Mouse (Mus musculus) spleen, postnatal 36 days (tissue): ENCODE data around the gene Gm3055.
"Not testable (repeated sequence)": the region's sequence is repeated elsewhere in the genome, so short reads cannot be mapped to it uniquely, and the experiment has no call there.

ENCODE experiments used
- DNase-seq, 2 experiments: peaks; one replicate each; pipeline ENCODE4 v3.0.0; 2022; ENCODE audit warnings: low spot score in 2 of 2, mixed read lengths in 1 of 2

The Gm3055 gene

GRCm38 (mm10) chr10:81770506-81771403 is at the start of gene Gm3055:
TSS of gene Gm3055 (minus strand) at chr10:81771161.
- not testable (repeated sequence) for DNase-seq

GRCm38 (mm10) chr10:81811899-81812298 is 40.9 kb upstream of the Gm3055 start, which contains the start of gene Gm4767:
TSS of gene Gm4767 (plus strand) at chr10:81812186.
- peak; percentile 1 to 2 for DNase-seq

DNA sequence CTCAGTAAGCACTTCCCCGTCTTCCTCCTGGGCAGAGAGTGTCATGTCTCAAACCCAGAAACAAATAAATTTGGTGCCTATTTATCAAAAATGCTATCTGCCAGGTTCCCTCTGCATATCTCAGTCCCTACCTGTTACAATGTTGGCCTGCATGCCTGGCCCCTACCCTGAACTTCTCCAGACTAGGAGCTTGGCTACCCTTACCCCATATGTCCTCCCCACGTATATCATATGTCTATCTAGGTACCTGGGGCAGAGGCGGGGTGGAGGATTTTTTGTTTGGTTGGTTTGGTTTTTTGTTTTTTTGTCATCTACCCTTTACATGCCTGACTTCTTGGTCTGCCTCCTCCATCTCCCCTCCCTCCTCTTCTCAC is 430 bp upstream of the Gm3055 start:
- DNase-seq = not testable (repeated sequence)

DNA sequence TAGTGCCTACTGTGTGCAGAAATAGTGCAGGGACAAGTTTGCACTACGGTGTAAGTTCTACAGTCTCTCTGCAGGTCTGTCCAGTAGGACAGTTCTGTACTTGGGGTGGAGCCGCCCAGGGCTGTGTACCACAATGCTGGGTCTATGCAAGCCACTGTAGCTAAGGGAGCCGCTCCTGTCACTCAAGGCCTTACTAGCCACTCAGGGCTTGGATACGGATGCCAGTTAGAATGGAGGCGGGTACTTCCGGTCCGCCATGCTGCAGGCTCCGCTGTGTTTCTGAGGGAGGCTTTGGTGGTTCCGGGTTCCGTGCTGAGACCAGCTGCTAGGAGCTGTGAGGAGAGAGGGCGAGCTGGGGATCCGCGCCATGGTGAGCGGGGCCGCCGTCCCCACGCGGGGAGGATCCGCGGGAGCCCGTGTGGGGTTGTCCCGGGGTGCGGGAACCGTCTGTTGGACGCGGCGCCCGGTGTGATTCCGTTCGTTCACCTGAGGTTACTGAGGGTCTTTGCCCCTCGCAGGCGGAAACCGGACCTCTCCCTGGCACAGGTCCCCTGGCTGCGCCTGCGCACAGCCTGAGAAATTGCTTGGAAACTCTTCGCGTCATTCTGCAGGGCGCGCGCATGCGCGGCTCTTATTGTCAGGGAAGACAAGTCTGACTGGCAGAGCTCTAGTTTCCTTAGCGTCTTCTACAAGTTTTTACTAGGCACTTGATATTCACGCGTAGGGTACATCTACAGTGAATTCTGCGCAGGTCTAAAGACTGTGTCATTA is 66.2 kb downstream of the Gm3055 start, which contains the start of gene Zfp433:
TSS of gene Zfp433 (plus strand) at position 295 of the 771 bp plus-strand sequence.
- DNase-seq = not testable (repeated sequence)
